Mouse (Mus musculus): Measurements from ENCODE around the gene Polr3g. TPM values are rescaled to one million over a fixed set of nuclear protein-coding genes. Genes with fewer than 3 reads are reported as not detected.

Gene Polr3g
- 4.7 and 5.5 TPM in 2 replicates for polyA plus RNA-seq (2021; fragmentation: Nextera tagmentation)
- long read RNA-seq, experiment 1, transcript Polr3g-201 (8 exons, 3,054 nt) = major isoform, 14 of 20 reads
- long read RNA-seq, experiment 1, partial matches to known transcripts = 1 of 20 reads
- long read RNA-seq, experiment 1, other reads (novel, unspliced or antisense) = 5 of 20 reads
- long read RNA-seq, experiment 2, partial matches to known transcripts = 4 of 7 reads
- long read RNA-seq, experiment 2, other reads (novel, unspliced or antisense) = 0 of 7 reads

GRCm38 (mm10) chr13:81710775-81711545, at the start of gene Polr3g, which contains the start of gene Mblac2:
Polr3g (minus strand) TSS chr13:81711013.
Mblac2 (plus strand) TSS chr13:81711341.

GRCm38 (mm10) chr13:81657351-81658052, 53.3 kb downstream of the Polr3g start, which contains the start of gene Lysmd3:
Lysmd3 (plus strand) TSS chr13:81657663.

GRCm38 (mm10) chr13:81632720-81633415, 77.9 kb downstream of the Polr3g start, which contains the start of gene Adgrv1:
Adgrv1 (minus strand) TSS chr13:81633154.

Other genes with a start within 250 kb of the Polr3g start
- gene Adgrv1, start 77.9 kb downstream of the Polr3g start, polyA plus RNA-seq (2021; fragmentation: Nextera tagmentation) = 1.4 and 1.7 TPM in 2 replicates
- 4.7 and 8.8 TPM in 2 replicates for gene Lysmd3, start 53.4 kb downstream of the Polr3g start, polyA plus RNA-seq (2021; fragmentation: Nextera tagmentation)
- 28.7 and 35.1 TPM in 2 replicates for gene Mblac2, start 328 bp upstream of the Polr3g start, polyA plus RNA-seq (2021; fragmentation: Nextera tagmentation)
- 143 and 162 TPM in 2 replicates for gene Cetn3, start 72.1 kb upstream of the Polr3g start, polyA plus RNA-seq (2021; fragmentation: Nextera tagmentation)